Mouse (Mus musculus) G1E (cell line): Measurements from ENCODE around the gene Sqstm1. TPM values are rescaled to one million over a fixed set of nuclear protein-coding genes. Genes with fewer than 3 reads are reported as not detected.
A peak's percentile ranks its signal among the peaks of the same experiment; 100 is the strongest.

Experiments
- ATAC-seq: 2 replicates; pipeline ENCODE4 v1.8.0; 2016; ENCODE audit warnings: mild to moderate bottlenecking; ENCODE audit not compliant: insufficient number of reproducible peaks, poor library complexity, low FRiP score, severe bottlenecking; ENCODE audit errors: extremely low read depth
- DNase-seq: peaks from one replicate; pipeline ENCODE4 v3.0.0; 2012; ENCODE audit warnings: low spot score
- H3K27me3 ChIP-seq: 2 replicates; pipeline ENCODE4 v1.6.1; 2012; ENCODE audit warnings: mild to moderate bottlenecking, low read length, inconsistent platforms; ENCODE audit not compliant: insufficient read depth
- H3K36me3 ChIP-seq: replicated peaks from 2 replicates; pipeline ENCODE3; 2012; ENCODE audit warnings: mild to moderate bottlenecking, inconsistent platforms
- H3K4me1 ChIP-seq: 2 replicates; pipeline ENCODE4 v1.6.1; 2012; ENCODE audit warnings: low read depth, low read length, inconsistent platforms, mixed read lengths; ENCODE audit not compliant: insufficient read depth
- H3K4me3 ChIP-seq: 2 replicates; pipeline ENCODE4 v1.5.1; 2012; ENCODE audit warnings: low read depth, mild to moderate bottlenecking, inconsistent platforms, low read length, moderate library complexity, mixed read lengths
- H3K9me3 ChIP-seq: replicated peaks from 2 replicates; pipeline ENCODE4 v1.6.1; 2012; ENCODE audit warnings: inconsistent platforms
- CTCF ChIP-seq: IDR thresholded peaks from 2 replicates; pipeline ENCODE4 v1.5.1; 2012; ENCODE audit warnings: low read depth, low read length, inconsistent platforms, mixed read lengths
- GATA1 ChIP-seq: IDR thresholded peaks from 2 replicates; pipeline ENCODE4 v1.6.1; 2012; ENCODE audit warnings: borderline replicate concordance, low read length, inconsistent platforms, mixed read lengths
- GATA2 ChIP-seq: IDR thresholded peaks from 2 replicates; pipeline ENCODE4 v1.6.1; 2012; ENCODE audit warnings: low read depth, low read length, inconsistent platforms, borderline replicate concordance
- POLR2AphosphoS5 ChIP-seq: IDR thresholded peaks from 2 replicates; pipeline ENCODE4 v1.6.1; 2012; ENCODE audit warnings: low read depth, low read length, inconsistent platforms; ENCODE audit not compliant: insufficient replicate concordance
- TAL1 ChIP-seq: conservative IDR thresholded peaks from 2 replicates; pipeline ENCODE4 v1.6.1; 2012; ENCODE audit warnings: low read depth, low read length, inconsistent platforms, mixed read lengths
- polyA plus RNA-seq: library from polyadenylated mRNA; stranded (reverse); fragments of >175 nt; gene quantifications from 2 replicates; pipeline ENCODE4 v1.2.3, GENCODE M21; 2012
- total RNA-seq, 2 experiments: library from RNA; stranded (forward) in 1 of 2; stranded (reverse) in 1 of 2; fragments of 200-1000 nt in 1 of 2; fragments of >200 nt in 1 of 2; fragmentation: Nextera tagmentation in 1 of 2; gene quantifications; 2 replicates each; pipeline ENCODE4 v1.2.3; 2014 to 2017

The Sqstm1 gene
- total and polyA plus RNA-seq, 3 experiments: 138 to 687 (median 252) TPM

- peaks cover 31% of the 10 kb centered on the region for H3K4me1 ChIP-seq
- TF ChIP-seq CTCF: no peak
- TF ChIP-seq GATA1: no peak
- TF ChIP-seq TAL1: no peak
- TF ChIP-seq POLR2AphosphoS5: no peak
- TF ChIP-seq GATA2: no peak
- H3K27me3 ChIP-seq: peaks cover 16% of the 10 kb centered on the region
- no peak for DNase-seq
- H3K36me3 ChIP-seq: peaks cover 33% of the 10 kb centered on the region
- ATAC-seq: no peak
- H3K9me3 ChIP-seq: no peaks in the 10 kb centered on the region
- H3K4me3 ChIP-seq: peak within 1 kb of the TSS; percentile 76; the same call in 1 of the 2 replicates
Observed at GRCm38 (mm10) chr11:50238324-50238723, 27.7 kb upstream of the Sqstm1 start, which contains the start of gene Ltc4s. Gene Ltc4s, minus strand, starts transcription at chr11:50238616.

- Histone ChIP-seq H3K9me3 (no peaks in the 10 kb centered on the region), H3K27me3 (peaks cover 16% of the 10 kb centered on the region), H3K4me3 (peak overlapping the region; percentile 76), H3K4me1 (peaks cover 32% of the 10 kb centered on the region), H3K36me3 (peaks cover 45% of the 10 kb centered on the region)
- TF ChIP-seq CTCF (no peak), TAL1 (no peak), POLR2AphosphoS5 (no peak), GATA1 (no peak)
- ATAC-seq (no peak), DNase-seq (peak; percentile 36)
Observed at GRCm38 (mm10) chr11:50236937-50237835, 26.6 kb upstream of the Sqstm1 start.

GRCm38 (mm10) chr11:50236540-50236936, 25.9 kb upstream of the Sqstm1 start:
- ATAC-seq: peak; percentile 76
- H3K4me1 ChIP-seq: peaks cover 39% of the 10 kb centered on the region
- H3K36me3 ChIP-seq: peaks cover 51% of the 10 kb centered on the region

GRCm38 (mm10) chr11:50234606-50235005, 24.0 kb upstream of the Sqstm1 start:
- no peaks in the 10 kb centered on the region for H3K9me3 ChIP-seq
- H3K4me1 ChIP-seq: peaks cover 54% of the 10 kb centered on the region
- no peak for ATAC-seq
- TF ChIP-seq GATA2: no peak
- no peak for TF ChIP-seq POLR2AphosphoS5
- no peak for TF ChIP-seq GATA1
- no peak for TF ChIP-seq TAL1
- TF ChIP-seq CTCF: no peak
- no peak overlapping the region for H3K4me3 ChIP-seq
- H3K27me3 ChIP-seq: peaks cover 16% of the 10 kb centered on the region
- peaks cover 69% of the 10 kb centered on the region for H3K36me3 ChIP-seq
- no peak for DNase-seq

More at GRCm38 (mm10) chr11:50236540-50236936, 25.9 kb upstream of the Sqstm1 start:
- peak; percentile 94 for DNase-seq
- H3K27me3 ChIP-seq: peaks cover 16% of the 10 kb centered on the region
- no peak for TF ChIP-seq TAL1
- no peak for TF ChIP-seq POLR2AphosphoS5
- no peak for TF ChIP-seq GATA2
- no peak for TF ChIP-seq GATA1
- TF ChIP-seq CTCF: no peak
- H3K9me3 ChIP-seq: no peaks in the 10 kb centered on the region
- peak overlapping the region; percentile 76 for H3K4me3 ChIP-seq

- Histone ChIP-seq H3K27me3 (peaks cover 16% of the 10 kb centered on the region), H3K36me3 (peaks cover 75% of the 10 kb centered on the region), H3K9me3 (no peaks in the 10 kb centered on the region), H3K4me1 (peaks cover 57% of the 10 kb centered on the region), H3K4me3 (no peak overlapping the region)
- no peak for ATAC-seq
- DNase-seq: no peak
- TF ChIP-seq GATA2: no peak
- no peak for TF ChIP-seq POLR2AphosphoS5
- TF ChIP-seq TAL1: no peak
- no peak for TF ChIP-seq GATA1
Observed at GRCm38 (mm10) chr11:50233993-50234392, 23.4 kb upstream of the Sqstm1 start.

GRCm38 (mm10) chr11:50233022-50233421, 22.4 kb upstream of the Sqstm1 start:
- ATAC-seq (no peak), DNase-seq (no peak)
- H3K4me1 ChIP-seq: peaks cover 59% of the 10 kb centered on the region
- no peak for TF ChIP-seq TAL1
- TF ChIP-seq CTCF: no peak
- no peak for TF ChIP-seq GATA2
- TF ChIP-seq GATA1: no peak
- no peak for TF ChIP-seq POLR2AphosphoS5
- peaks cover 11% of the 10 kb centered on the region for H3K27me3 ChIP-seq
- H3K4me3 ChIP-seq: no peak overlapping the region
- H3K9me3 ChIP-seq: no peaks in the 10 kb centered on the region
- peaks cover 83% of the 10 kb centered on the region for H3K36me3 ChIP-seq
